Mouse (Mus musculus): ENCODE data around the gene Cfap44. TPM values are rescaled to one million over a fixed set of nuclear protein-coding genes. Genes with fewer than 3 reads are reported as not detected.
A peak's percentile ranks its signal among the peaks of the same experiment; 100 is the strongest.

Gene Cfap44
- polyA plus RNA-seq, 1 experiment from 2014 or later = 6.7 TPM

DNA sequence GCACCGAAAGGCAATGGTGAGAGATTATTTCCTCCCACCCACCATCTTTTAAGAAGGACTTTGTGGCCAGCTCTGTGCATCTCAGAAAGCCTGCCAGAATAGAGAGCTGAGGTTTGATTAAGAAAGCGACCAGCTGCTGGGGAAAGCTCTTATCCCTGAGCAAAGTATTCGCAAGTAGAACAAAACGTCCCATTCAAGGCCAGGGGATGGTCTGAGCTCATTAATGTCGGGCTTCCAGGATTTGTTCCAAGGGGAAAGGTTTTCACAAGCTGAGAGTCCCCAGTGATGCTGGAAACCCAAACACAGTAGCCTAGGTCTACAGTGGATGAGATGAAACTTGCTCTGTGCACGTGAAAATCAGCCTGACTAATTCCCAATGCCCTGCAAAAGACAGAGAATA, 99.3 kb downstream of the Cfap44 start:
- H3K9me3 ChIP-seq (ENCODE audit: control insufficient read depth, low read length) = no peaks in the 10 kb centered on the region
- no peak overlapping the region for H3K4me2 ChIP-seq (replicated peaks; ENCODE audit: low read depth, low read length)
- DNase-seq (ENCODE audit: low spot score) = no peak
- H3K36me3 ChIP-seq (ENCODE audit: control insufficient read depth, insufficient read depth, low read length) = peaks cover 29% of the 10 kb centered on the region
- H3K9ac ChIP-seq (ENCODE audit: low read depth, low read length) = no peak overlapping the region
- WGBS = 53% methylated on average over 6 of the region's 6 CpGs
- no peak overlapping the region for H3K27ac ChIP-seq (ENCODE audit: low read depth, low read length)
- H3K4me3 ChIP-seq (ENCODE audit: low read depth, low read length) = no peak overlapping the region
- no peaks in the 10 kb centered on the region for H3K4me1 ChIP-seq (replicated peaks; ENCODE audit: control insufficient read depth, insufficient read depth, low read length)
- no peak for ATAC-seq (ENCODE audit: low FRiP score)
- H3K27me3 ChIP-seq (ENCODE audit: control insufficient read depth, insufficient read depth, low read length) = no peaks in the 10 kb centered on the region

DNA sequence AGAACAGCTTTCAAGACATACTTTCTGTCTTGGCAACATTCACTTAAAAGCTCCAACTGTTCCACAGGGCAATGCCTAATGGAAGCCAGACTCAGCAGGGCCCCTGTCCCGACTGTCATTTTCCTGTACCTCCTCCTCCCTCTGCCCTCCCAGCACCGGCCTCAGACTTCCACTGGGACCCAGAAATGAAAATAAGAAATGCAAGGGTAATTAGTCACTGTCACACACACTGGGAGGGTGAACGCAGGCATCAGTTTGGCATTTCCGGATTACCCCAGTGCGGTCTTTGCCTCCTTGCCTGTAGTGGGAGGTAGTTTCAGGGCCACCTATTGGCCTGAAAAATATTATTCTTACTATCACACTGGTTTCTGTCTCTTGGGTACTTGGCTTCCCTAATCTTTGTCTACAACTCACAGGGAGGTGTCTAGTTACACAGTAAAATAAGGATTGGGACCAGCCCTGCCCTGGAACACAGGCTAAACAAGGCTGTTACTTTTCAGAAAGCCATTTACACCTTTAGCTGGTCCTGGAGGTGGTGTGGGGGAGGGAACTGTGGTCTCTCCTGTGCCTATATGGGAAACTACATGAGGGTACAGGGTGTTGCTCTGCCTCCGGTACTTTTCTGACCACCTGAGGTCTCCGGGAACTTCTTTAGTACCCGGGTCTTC, 100.0 kb downstream of the Cfap44 start:
- Histone ChIP-seq H3K9ac (ENCODE audit: low read depth, low read length) (no peak overlapping the region), H3K27ac (ENCODE audit: low read depth, low read length) (0 out of 2 replicates have a peak overlapping the region, but pooled peaks have one; percentile 31), H3K4me1 (replicated peaks; ENCODE audit: control insufficient read depth, insufficient read depth, low read length) (no peaks in the 10 kb centered on the region), H3K27me3 (ENCODE audit: control insufficient read depth, insufficient read depth, low read length) (no peaks in the 10 kb centered on the region), H3K4me2 (replicated peaks; ENCODE audit: low read depth, low read length) (no peak overlapping the region), H3K4me3 (ENCODE audit: low read depth, low read length) (no peak overlapping the region), H3K36me3 (ENCODE audit: control insufficient read depth, insufficient read depth, low read length) (peaks cover 29% of the 10 kb centered on the region), H3K9me3 (ENCODE audit: control insufficient read depth, low read length) (no peaks in the 10 kb centered on the region)
- peak; percentile 76 for ATAC-seq (ENCODE audit: low FRiP score)
- WGBS = 43% methylated on average over 8 of the region's 8 CpGs
- peak; percentile 52 for DNase-seq (ENCODE audit: low spot score)

GRCm38 (mm10) chr16:44496971-44497464, 102.4 kb downstream of the Cfap44 start:
- H3K4me3 ChIP-seq (ENCODE audit: low read depth, low read length) = no peak overlapping the region
- no peak overlapping the region for H3K9ac ChIP-seq (ENCODE audit: low read depth, low read length)
- H3K9me3 ChIP-seq (ENCODE audit: control insufficient read depth, low read length) = no peaks in the 10 kb centered on the region
- peaks cover 32% of the 10 kb centered on the region for H3K36me3 ChIP-seq (ENCODE audit: control insufficient read depth, insufficient read depth, low read length)
- DNase-seq (ENCODE audit: low spot score) (no peak), ATAC-seq (ENCODE audit: low FRiP score) (no peak)
- H3K27me3 ChIP-seq (ENCODE audit: control insufficient read depth, insufficient read depth, low read length) = no peaks in the 10 kb centered on the region
- H3K4me1 ChIP-seq (replicated peaks; ENCODE audit: control insufficient read depth, insufficient read depth, low read length) = no peaks in the 10 kb centered on the region
- WGBS = 85% methylated on average over 15 of the region's 15 CpGs
- H3K27ac ChIP-seq (ENCODE audit: low read depth, low read length) = no peak overlapping the region
- no peak overlapping the region for H3K4me2 ChIP-seq (replicated peaks; ENCODE audit: low read depth, low read length)

DNA sequence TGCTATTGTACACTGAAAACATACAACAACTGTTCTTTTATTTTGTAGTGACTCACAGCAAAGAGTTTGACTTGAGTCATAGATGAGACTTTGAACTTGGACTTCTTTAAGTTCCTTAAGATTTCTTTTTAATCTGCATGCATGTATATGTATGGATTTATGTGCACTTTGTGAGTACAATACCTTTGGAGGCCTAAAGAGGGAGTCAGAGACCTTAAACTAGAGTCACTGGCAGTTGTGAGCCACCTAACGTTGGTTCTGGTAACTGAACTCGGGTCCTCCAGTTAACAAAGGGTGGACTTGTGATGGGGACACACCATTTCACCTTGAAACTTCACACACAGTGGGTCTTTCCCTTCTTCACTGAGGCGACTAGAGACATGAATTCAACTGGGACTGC, 103.9 kb downstream of the Cfap44 start:
- Histone ChIP-seq H3K9ac (ENCODE audit: low read depth, low read length) (no peak overlapping the region), H3K4me1 (replicated peaks; ENCODE audit: control insufficient read depth, insufficient read depth, low read length) (no peaks in the 10 kb centered on the region), H3K4me3 (ENCODE audit: low read depth, low read length) (no peak overlapping the region), H3K36me3 (ENCODE audit: control insufficient read depth, insufficient read depth, low read length) (peaks cover 38% of the 10 kb centered on the region), H3K4me2 (replicated peaks; ENCODE audit: low read depth, low read length) (no peak overlapping the region), H3K27me3 (ENCODE audit: control insufficient read depth, insufficient read depth, low read length) (no peaks in the 10 kb centered on the region), H3K9me3 (ENCODE audit: control insufficient read depth, low read length) (no peaks in the 10 kb centered on the region), H3K27ac (ENCODE audit: low read depth, low read length) (no peak overlapping the region)
- no peak for DNase-seq (ENCODE audit: low spot score)
- 92% methylated on average over 3 of the region's 3 CpGs for WGBS
- no peak for ATAC-seq (ENCODE audit: low FRiP score)

GRCm38 (mm10) chr16:44501783-44502182, 107.2 kb downstream of the Cfap44 start:
- H3K9ac ChIP-seq (ENCODE audit: low read depth, low read length) = no peak overlapping the region
- H3K27ac ChIP-seq (ENCODE audit: low read depth, low read length) = no peak overlapping the region
- WGBS = 93% methylated on average over 10 of the region's 10 CpGs
- no peaks in the 10 kb centered on the region for H3K9me3 ChIP-seq (ENCODE audit: control insufficient read depth, low read length)
- ATAC-seq (ENCODE audit: low FRiP score) (no peak), DNase-seq (ENCODE audit: low spot score) (no peak)
- no peak overlapping the region for H3K4me3 ChIP-seq (ENCODE audit: low read depth, low read length)
- H3K4me2 ChIP-seq (replicated peaks; ENCODE audit: low read depth, low read length) = no peak overlapping the region
- H3K4me1 ChIP-seq (replicated peaks; ENCODE audit: control insufficient read depth, insufficient read depth, low read length) = no peaks in the 10 kb centered on the region
- H3K27me3 ChIP-seq (ENCODE audit: control insufficient read depth, insufficient read depth, low read length) = no peaks in the 10 kb centered on the region
- peaks cover 33% of the 10 kb centered on the region for H3K36me3 ChIP-seq (ENCODE audit: control insufficient read depth, insufficient read depth, low read length)

DNA sequence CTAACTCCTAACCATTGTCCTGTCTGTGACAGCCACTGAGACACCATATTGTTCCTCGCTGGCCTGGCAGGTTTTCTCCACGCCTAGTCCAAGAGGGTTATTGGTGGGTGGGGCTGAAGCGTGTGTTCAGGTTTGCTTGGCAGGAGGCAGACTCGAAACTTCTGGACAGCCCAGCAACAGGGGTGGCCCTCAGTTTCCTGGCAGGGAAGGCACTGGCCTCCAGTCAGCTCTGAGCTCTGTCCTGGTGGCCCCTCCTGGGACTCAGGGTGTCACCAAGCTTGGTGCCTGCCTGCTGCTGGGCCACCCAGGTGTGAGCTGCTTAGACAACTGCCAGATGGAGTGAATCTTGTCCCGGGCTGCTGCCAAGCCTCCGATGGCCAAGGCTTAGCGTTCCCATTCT, 107.7 kb downstream of the Cfap44 start:
- no peaks in the 10 kb centered on the region for H3K27me3 ChIP-seq (ENCODE audit: control insufficient read depth, insufficient read depth, low read length)
- DNase-seq (ENCODE audit: low spot score) (no peak), ATAC-seq (ENCODE audit: low FRiP score) (no peak)
- no peak overlapping the region for H3K4me3 ChIP-seq (ENCODE audit: low read depth, low read length)
- H3K4me1 ChIP-seq (replicated peaks; ENCODE audit: control insufficient read depth, insufficient read depth, low read length) = no peaks in the 10 kb centered on the region
- H3K9me3 ChIP-seq (ENCODE audit: control insufficient read depth, low read length) = no peaks in the 10 kb centered on the region
- 86% methylated on average over 7 of the region's 7 CpGs for WGBS
- no peak overlapping the region for H3K27ac ChIP-seq (ENCODE audit: low read depth, low read length)
- H3K4me2 ChIP-seq (replicated peaks; ENCODE audit: low read depth, low read length) = no peak overlapping the region
- no peak overlapping the region for H3K9ac ChIP-seq (ENCODE audit: low read depth, low read length)
- H3K36me3 ChIP-seq (ENCODE audit: control insufficient read depth, insufficient read depth, low read length) = peaks cover 33% of the 10 kb centered on the region

DNA sequence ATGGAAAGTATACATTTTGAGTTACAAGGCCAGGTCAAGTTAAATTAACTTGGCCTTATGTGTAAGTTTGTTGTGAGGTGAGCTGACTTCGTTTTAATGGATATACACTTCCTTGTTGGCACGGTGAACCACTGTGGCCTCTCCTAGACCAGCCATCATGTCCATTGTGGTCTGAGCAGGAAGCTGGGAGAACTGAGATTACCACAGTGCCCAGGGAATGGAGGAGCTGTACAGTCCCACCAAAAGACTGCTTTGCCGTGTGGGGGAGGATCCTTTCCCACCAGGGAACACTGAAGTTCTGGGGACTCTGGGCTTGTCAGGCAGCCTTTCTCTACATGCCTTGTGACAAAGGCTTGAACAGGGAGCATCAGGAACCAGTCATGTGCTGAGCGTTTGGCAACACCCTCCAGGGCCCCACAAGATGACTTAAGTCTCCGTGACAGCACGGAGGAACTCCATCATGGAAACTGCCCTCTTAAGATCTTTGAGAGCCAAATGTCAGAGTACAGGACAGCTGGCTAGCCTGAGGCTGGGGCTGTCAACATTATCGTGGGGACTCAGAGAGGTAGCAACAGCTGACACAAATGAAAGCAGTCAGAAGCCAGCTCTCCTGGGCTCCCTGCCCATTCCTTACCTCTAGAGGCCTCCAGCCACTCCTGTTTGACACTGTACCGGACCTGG, 108.4 kb downstream of the Cfap44 start:
- Histone ChIP-seq H3K27ac (ENCODE audit: low read depth, low read length) (no peak overlapping the region), H3K4me1 (replicated peaks; ENCODE audit: control insufficient read depth, insufficient read depth, low read length) (no peaks in the 10 kb centered on the region), H3K9ac (ENCODE audit: low read depth, low read length) (no peak overlapping the region), H3K36me3 (ENCODE audit: control insufficient read depth, insufficient read depth, low read length) (peaks cover 33% of the 10 kb centered on the region), H3K4me2 (replicated peaks; ENCODE audit: low read depth, low read length) (no peak overlapping the region), H3K4me3 (ENCODE audit: low read depth, low read length) (no peak overlapping the region), H3K27me3 (ENCODE audit: control insufficient read depth, insufficient read depth, low read length) (no peaks in the 10 kb centered on the region), H3K9me3 (ENCODE audit: control insufficient read depth, low read length) (no peaks in the 10 kb centered on the region)
- no peak for DNase-seq (ENCODE audit: low spot score)
- WGBS = 72% methylated on average over 8 of the region's 8 CpGs
- peak; percentile 29; the same call in 1 of the 2 replicates for ATAC-seq (ENCODE audit: low FRiP score)

DNA sequence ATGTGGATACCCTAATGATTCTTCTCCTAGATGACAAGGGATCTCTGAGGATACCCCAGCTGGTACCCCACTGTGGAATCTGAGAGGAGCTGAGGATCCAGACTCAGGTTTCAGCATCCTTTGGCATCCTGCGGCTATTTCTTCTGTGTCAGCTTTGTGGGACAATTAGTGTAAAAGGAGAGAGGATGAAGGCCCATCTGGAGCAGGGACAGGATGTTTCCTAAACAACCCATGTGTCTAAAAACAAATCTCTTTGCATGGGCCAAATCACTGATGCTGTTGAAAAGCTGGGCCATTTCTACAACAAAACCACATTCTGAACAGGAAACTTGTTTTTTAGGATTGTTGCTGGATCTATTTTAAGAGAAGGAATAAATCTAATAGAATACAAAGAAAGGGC, 110.6 kb downstream of the Cfap44 start:
- ATAC-seq (ENCODE audit: low FRiP score) (no peak), DNase-seq (ENCODE audit: low spot score) (no peak)
- Histone ChIP-seq H3K27me3 (ENCODE audit: control insufficient read depth, insufficient read depth, low read length) (no peaks in the 10 kb centered on the region), H3K4me3 (ENCODE audit: low read depth, low read length) (no peak overlapping the region), H3K9me3 (ENCODE audit: control insufficient read depth, low read length) (no peaks in the 10 kb centered on the region), H3K4me1 (replicated peaks; ENCODE audit: control insufficient read depth, insufficient read depth, low read length) (no peaks in the 10 kb centered on the region), H3K4me2 (replicated peaks; ENCODE audit: low read depth, low read length) (no peak overlapping the region), H3K36me3 (ENCODE audit: control insufficient read depth, insufficient read depth, low read length) (peaks cover 16% of the 10 kb centered on the region), H3K9ac (ENCODE audit: low read depth, low read length) (no peak overlapping the region), H3K27ac (ENCODE audit: low read depth, low read length) (no peak overlapping the region)
- 69% methylated on average over 1 of the region's 1 CpGs for WGBS
